In the genomic region with DNA sequence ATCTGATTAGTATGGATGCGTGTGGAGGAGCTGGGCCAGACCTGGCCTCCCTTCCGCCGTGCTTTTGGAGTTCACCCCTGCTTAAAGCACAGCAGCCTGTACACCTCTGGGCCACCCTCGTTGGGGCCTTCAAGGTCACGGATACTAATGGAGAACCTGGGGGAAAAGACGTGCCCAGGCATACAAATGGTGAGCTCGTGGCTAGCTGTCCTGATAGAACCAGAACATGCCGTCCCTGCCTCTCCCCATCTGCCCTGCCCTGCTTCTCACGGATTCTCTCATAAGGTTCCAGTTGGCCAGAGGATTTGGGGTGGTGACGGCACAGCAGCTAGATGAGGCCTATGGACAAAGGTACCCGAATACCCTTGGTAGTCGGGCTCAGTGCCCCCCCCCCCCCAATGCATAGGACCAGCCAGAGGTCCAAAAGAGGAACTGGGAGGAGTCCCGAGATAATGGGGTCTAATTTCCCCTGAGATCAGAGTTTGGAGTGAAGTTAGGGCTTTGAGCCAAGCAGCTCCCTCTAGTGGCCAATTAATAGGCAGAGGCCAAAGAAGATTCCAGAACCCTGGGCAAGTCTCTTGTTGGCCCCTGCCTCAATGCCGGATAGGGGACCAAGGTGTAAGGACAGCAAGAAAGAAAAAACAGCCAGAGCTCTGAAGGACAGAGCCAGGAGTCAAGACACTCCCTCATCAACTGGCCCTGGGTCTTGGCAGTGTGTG, we compare ENCODE assay signal across 9 mouse cellular contexts. TPM values are rescaled to one million over a fixed set of nuclear protein-coding genes. Genes with fewer than 3 reads are reported as not detected.
DNase-seq lines count a peak whose midpoint lies in the region; ATAC-seq lines count a peak whose summit lies in the region.
"Had no signal": no experiment of that assay in that cellular context is flagged by ENCODE, and none has a peak within 500 bp of the region (broad histone marks: within the 10 kb centered on the region; RNA-seq: fewer than 3 reads in every experiment).

No protein-coding gene starts in this region.

- H3K9ac ChIP-seq in forebrain, embryonic 14.5 days (ENCODE audit: low read length) = no peak overlapping the region
- no peak overlapping the region for H3K9ac ChIP-seq in forebrain, embryonic 11.5 days (ENCODE audit: low read length)
- no peak overlapping the region for H3K9ac ChIP-seq in midbrain, embryonic 14.5 days (replicated peaks; ENCODE audit: low read length)
- H3K9ac ChIP-seq in midbrain, embryonic 16.5 days (ENCODE audit: low read depth, low read length) = no peak overlapping the region

- H3K9me3 ChIP-seq in forebrain, embryonic 14.5 days (replicated peaks; ENCODE audit: control insufficient read depth, low read length) = no peaks in the 10 kb centered on the region
- H3K9me3 ChIP-seq in forebrain, embryonic 11.5 days (ENCODE audit: control insufficient read depth, low read length) = no peaks in the 10 kb centered on the region
- no peaks in the 10 kb centered on the region for H3K9me3 ChIP-seq in midbrain, embryonic 14.5 days (ENCODE audit: control insufficient read depth, low read length)
- H3K9me3 ChIP-seq in midbrain, embryonic 16.5 days (replicated peaks; ENCODE audit: control insufficient read depth, low read length, poor library complexity, severe bottlenecking) = no peaks in the 10 kb centered on the region

- H3K4me1 ChIP-seq in forebrain, embryonic 14.5 days (ENCODE audit: control insufficient read depth, insufficient read depth, low read length) = no peaks in the 10 kb centered on the region
- 0 out of 2 replicates have a peak, but pooled peaks cover 2% of the 10 kb centered on the region for H3K4me1 ChIP-seq in forebrain, embryonic 11.5 days (replicated peaks; ENCODE audit: control insufficient read depth, insufficient read depth, low read length)
- H3K4me1 ChIP-seq in midbrain, embryonic 14.5 days (ENCODE audit: control insufficient read depth, insufficient read depth, low read length) = 0 out of 2 replicates have a peak, but pooled peaks cover under 1% of the 10 kb centered on the region
- H3K4me1 ChIP-seq in midbrain, embryonic 16.5 days (ENCODE audit: control insufficient read depth, insufficient read depth, low read length) = peaks cover 4% of the 10 kb centered on the region

- DNase-seq in forebrain, embryonic 14.5 days (ENCODE audit: low spot score) = peak; percentile 70
- DNase-seq in forebrain, embryonic 11.5 days (ENCODE audit: low spot score) = no peak
- DNase-seq in midbrain, embryonic 14.5 days = peak; percentile 79
- peak; percentile 45 for DNase-seq in c-Kit-positive CD71-negative TER-119-negative erythroid progenitor cells, embryonic 14.5 days (ENCODE audit: low read depth)
- DNase-seq in kidney, postnatal 36 days = peak; percentile 64 to 69
- DNase-seq in thymus, postnatal 4 days = peak; percentile 46
- DNase-seq in left cerebral cortex, adult 18-20 months (ENCODE audit: low spot score in 2 of 2) = no peak

- H3K4me3 ChIP-seq in forebrain, embryonic 14.5 days (ENCODE audit: low read depth, low read length) = no peak overlapping the region
- H3K4me3 ChIP-seq in forebrain, embryonic 11.5 days (ENCODE audit: low read depth, low read length) = no peak overlapping the region
- no peak overlapping the region for H3K4me3 ChIP-seq in midbrain, embryonic 14.5 days (replicated peaks; ENCODE audit: low read depth, low read length)
- H3K4me3 ChIP-seq in midbrain, embryonic 16.5 days (ENCODE audit: low read depth, low read length) = no peak overlapping the region

- no peak overlapping the region for H3K27ac ChIP-seq in forebrain, embryonic 14.5 days (ENCODE audit: low read depth, low read length)
- no peak overlapping the region for H3K27ac ChIP-seq in forebrain, embryonic 11.5 days (ENCODE audit: low read depth, low read length)
- no peak overlapping the region for H3K27ac ChIP-seq in midbrain, embryonic 14.5 days (replicated peaks; ENCODE audit: low read depth, low read length)
- H3K27ac ChIP-seq in midbrain, embryonic 16.5 days (ENCODE audit: low read length) = no peak overlapping the region

- no peaks in the 10 kb centered on the region for H3K27me3 ChIP-seq in forebrain, embryonic 14.5 days (replicated peaks; ENCODE audit: control insufficient read depth, insufficient read depth, low read length)
- H3K27me3 ChIP-seq in forebrain, embryonic 11.5 days (ENCODE audit: control insufficient read depth, insufficient read depth, low read length) = no peaks in the 10 kb centered on the region
- H3K27me3 ChIP-seq in midbrain, embryonic 14.5 days (ENCODE audit: control insufficient read depth, insufficient read depth, low read length) = no peaks in the 10 kb centered on the region
- H3K27me3 ChIP-seq in midbrain, embryonic 16.5 days (ENCODE audit: control insufficient read depth, insufficient read depth, low read depth, low read length) = no peaks in the 10 kb centered on the region

- no peak overlapping the region for H3K4me2 ChIP-seq in forebrain, embryonic 14.5 days (ENCODE audit: low read length)
- no peak overlapping the region for H3K4me2 ChIP-seq in forebrain, embryonic 11.5 days (ENCODE audit: low read depth, low read length, severe bottlenecking)
- no peak overlapping the region for H3K4me2 ChIP-seq in midbrain, embryonic 14.5 days (ENCODE audit: low read length)
- H3K4me2 ChIP-seq in midbrain, embryonic 16.5 days (ENCODE audit: low read length) = no peak overlapping the region

- 64% methylated on average over 14 of the region's 14 CpGs for WGBS in forebrain, embryonic 14.5 days
- 72% methylated on average over 14 of the region's 14 CpGs for WGBS in forebrain, embryonic 11.5 days
- WGBS in midbrain, embryonic 14.5 days = 73% methylated on average over 14 of the region's 14 CpGs
- 70% methylated on average over 14 of the region's 14 CpGs for WGBS in midbrain, embryonic 16.5 days

- peaks cover 16% of the 10 kb centered on the region; the same call in 1 of the 2 replicates for H3K36me3 ChIP-seq in forebrain, embryonic 14.5 days (ENCODE audit: control insufficient read depth, insufficient read depth, low read length)
- no peaks in the 10 kb centered on the region for H3K36me3 ChIP-seq in forebrain, embryonic 11.5 days (ENCODE audit: control insufficient read depth, insufficient read depth, low read length)
- peaks cover 8% of the 10 kb centered on the region for H3K36me3 ChIP-seq in midbrain, embryonic 14.5 days (ENCODE audit: control insufficient read depth, insufficient read depth, low read length)
- H3K36me3 ChIP-seq in midbrain, embryonic 16.5 days (ENCODE audit: control insufficient read depth, insufficient read depth, low read length) = no peaks in the 10 kb centered on the region; the same call in 1 of the 2 replicates

- ATAC-seq in forebrain, embryonic 14.5 days = no peak
- ATAC-seq in forebrain, embryonic 11.5 days (replicated peaks; ENCODE audit: low FRiP score) = no peak
- no peak for ATAC-seq in midbrain, embryonic 14.5 days (ENCODE audit: low FRiP score, low TSS enrichment)
- no peak for ATAC-seq in midbrain, embryonic 16.5 days

RNA-seq across cellular contexts. Expression of a gene that starts 17.1 kb away (rescaled TPM):
- polyA plus RNA-seq in forebrain, embryonic 14.5 days (2014; fragmentation: Nextera tagmentation; extraction: Ambion mirVana) = 4.2 and 5.0 TPM in 2 replicates
- 1.8 and 2.7 TPM in 2 replicates for polyA plus RNA-seq in forebrain, embryonic 11.5 days (2014; fragmentation: Nextera tagmentation; extraction: Ambion mirVana)
- 11.2 and 15.6 TPM in 2 replicates for polyA plus RNA-seq in midbrain, embryonic 14.5 days (2014; fragmentation: Nextera tagmentation; extraction: Ambion mirVana)
- polyA plus RNA-seq in midbrain, embryonic 16.5 days (2015; fragmentation: Nextera tagmentation; extraction: Ambion mirVana) = 24.6 and 26.5 TPM in 2 replicates
- 10 to 100 TPM; 11.2 to 11.6 TPM for total RNA-seq in left cerebral cortex, adult 18-20 months (2021)

RNA-seq across cellular contexts. Expression of a gene that starts 30.2 kb away (rescaled TPM):
- polyA plus RNA-seq in forebrain, embryonic 14.5 days (2014; fragmentation: Nextera tagmentation; extraction: Ambion mirVana) = 0.22 TPM in 1 of 2 replicates, not detected in the other
- not detected in 2 replicates for polyA plus RNA-seq in forebrain, embryonic 11.5 days (2014; fragmentation: Nextera tagmentation; extraction: Ambion mirVana)
- polyA plus RNA-seq in midbrain, embryonic 14.5 days (2014; fragmentation: Nextera tagmentation; extraction: Ambion mirVana) = not detected in 2 replicates
- polyA plus RNA-seq in midbrain, embryonic 16.5 days (2015; fragmentation: Nextera tagmentation; extraction: Ambion mirVana) = 0.35 TPM in 1 of 2 replicates, not detected in the other
- not detected for total RNA-seq in left cerebral cortex, adult 18-20 months (2021)

RNA-seq across cellular contexts. Expression of a gene that starts 43.7 kb away (rescaled TPM):
- 4.2 and 4.3 TPM in 2 replicates for polyA plus RNA-seq in forebrain, embryonic 14.5 days (2014; fragmentation: Nextera tagmentation; extraction: Ambion mirVana)
- polyA plus RNA-seq in forebrain, embryonic 11.5 days (2014; fragmentation: Nextera tagmentation; extraction: Ambion mirVana) = 12.3 TPM in 2 replicates
- 5.9 and 9.7 TPM in 2 replicates for polyA plus RNA-seq in midbrain, embryonic 14.5 days (2014; fragmentation: Nextera tagmentation; extraction: Ambion mirVana)
- polyA plus RNA-seq in midbrain, embryonic 16.5 days (2015; fragmentation: Nextera tagmentation; extraction: Ambion mirVana) = 5.3 and 7.4 TPM in 2 replicates
- total RNA-seq in left cerebral cortex, adult 18-20 months (2021) = 10 to 100 TPM in 1 of 2 experiments, 1 to 10 TPM in 1; 9.2 to 11.9 TPM

RNA-seq across cellular contexts. Expression of a gene that starts 58.8 kb away (rescaled TPM):
- not detected in 2 replicates for polyA plus RNA-seq in forebrain, embryonic 14.5 days (2014; fragmentation: Nextera tagmentation; extraction: Ambion mirVana)
- 0.43 TPM in 1 of 2 replicates, not detected in the other for polyA plus RNA-seq in forebrain, embryonic 11.5 days (2014; fragmentation: Nextera tagmentation; extraction: Ambion mirVana)
- not detected in 2 replicates for polyA plus RNA-seq in midbrain, embryonic 14.5 days (2014; fragmentation: Nextera tagmentation; extraction: Ambion mirVana)
- not detected in 2 replicates for polyA plus RNA-seq in midbrain, embryonic 16.5 days (2015; fragmentation: Nextera tagmentation; extraction: Ambion mirVana)
- not detected for total RNA-seq in left cerebral cortex, adult 18-20 months (2021)
- polyA plus RNA-seq: large intestine, adult 2 months had no signal

Comparison
In these comparisons a context has a peak if more than half of its experiments do, and no peak if none do; other contexts are left out.
1. DNase-seq: peak in forebrain, embryonic 14.5 days (single experiment), midbrain, embryonic 14.5 days (single experiment), c-Kit-positive CD71-negative TER-119-negative erythroid progenitor cells, embryonic 14.5 days (single experiment), kidney, postnatal 36 days (2 of 2) and thymus, postnatal 4 days (single experiment); none in forebrain, embryonic 11.5 days (single experiment) and left cerebral cortex, adult 18-20 months (0 of 2).